Mouse (Mus musculus) brain, adult 10 weeks (tissue): ENCODE data around the gene Ttf2. TPM values are rescaled to one million over a fixed set of nuclear protein-coding genes. Genes with fewer than 3 reads are reported as not detected.

Source experiments
- polyA plus RNA-seq: library from polyadenylated mRNA; stranded (reverse); fragments of 350-450 nt; fragmentation: Illumina TruSeq; extraction: RNeasy Lipid Tissue Mini Kit (QIAGEN cat#74804); gene quantifications from one replicate; pipeline ENCODE4 v1.2.3, GENCODE M21; 2015; ENCODE audit warnings: low read depth, low replicate concordance

The Ttf2 gene
- polyA plus RNA-seq: 1.2 TPM

GRCm38 (mm10) chr3:100969176-100969917 is at the start of gene Ttf2:
Ttf2 (minus strand) TSS chr3:100969663.

GRCm38 (mm10) chr3:100921825-100922505 is 47.5 kb downstream of the Ttf2 start, which contains the start of gene Trim45:
Trim45 (plus strand) TSS chr3:100922202.

Other genes starting within 250 kb of the Ttf2 start
- gene Vtcn1, start 144.2 kb downstream of the Ttf2 start, polyA plus RNA-seq: 0.16 TPM
- 6.1 TPM for gene Trim45, start 47.5 kb downstream of the Ttf2 start, polyA plus RNA-seq
- gene Cd101, start 59.9 kb upstream of the Ttf2 start, polyA plus RNA-seq: 0.22 TPM
- 16.9 TPM for gene Ptgfrn, start 140.6 kb upstream of the Ttf2 start, polyA plus RNA-seq